In genomic region chr5:125352781-125353294, GRCm38 (mm10) we compare ENCODE assay signal across 19 mouse cellular contexts. TPM values are rescaled to one million over a fixed set of nuclear protein-coding genes. Genes with fewer than 3 reads are reported as not detected.
DNase-seq lines count a peak whose midpoint lies in the region; ATAC-seq and TF ChIP-seq lines count a peak whose summit lies in the region.
"Had no signal": no experiment of that assay in that cellular context is flagged by ENCODE, and none has a peak within 500 bp of the region (broad histone marks: within the 10 kb centered on the region; RNA-seq: fewer than 3 reads in every experiment).

No protein-coding gene starts in this region.

- H3K4me3 ChIP-seq in hindbrain, postnatal 0 days (ENCODE audit: low read length) = no peak overlapping the region
- no peak overlapping the region for H3K4me3 ChIP-seq in hindbrain, embryonic 12.5 days
- H3K4me3 ChIP-seq in liver, postnatal 0 days (ENCODE audit: low read depth, low read length) = no peak overlapping the region
- no peak overlapping the region for H3K4me3 ChIP-seq in liver, embryonic 12.5 days
- no peak overlapping the region for H3K4me3 ChIP-seq in E14TG2a.4 (replicated peaks; ENCODE audit: low read length)
- H3K4me3 ChIP-seq: embryonic facial prominence, embryonic 10.5 days; heart, embryonic 15.5 days; limb, embryonic 13.5 days; neural tube, embryonic 12.5 days had no signal

- DNase-seq in hindbrain, postnatal 0 days (ENCODE audit: low spot score) = no peak
- no peak for DNase-seq in liver, postnatal 0 days
- DNase-seq in induced T-regulatory cell, adult 2 months (ENCODE audit: low read depth) = peak; percentile 25
- no peak for DNase-seq in cerebellum, adult 11-12 months
- DNase-seq: adrenal gland, postnatal 25 days; cerebellum, adult 9-10 months; gastrocnemius, postnatal 10 days; heart, adult 18-20 months; lung, adult 2 months; thymus, postnatal 36 days had no signal

- H3K9me3 ChIP-seq in hindbrain, postnatal 0 days (ENCODE audit: low read length) = no peaks in the 10 kb centered on the region
- H3K9me3 ChIP-seq in hindbrain, embryonic 12.5 days (replicated peaks) = no peaks in the 10 kb centered on the region; the same call in 1 of the 2 replicates
- H3K9me3 ChIP-seq in liver, postnatal 0 days (ENCODE audit: low read length) = no peaks in the 10 kb centered on the region
- no peaks in the 10 kb centered on the region for H3K9me3 ChIP-seq in liver, embryonic 12.5 days (replicated peaks)
- H3K9me3 ChIP-seq in E14TG2a.4 (ENCODE audit: low read length) = peaks cover 7% of the 10 kb centered on the region; the same call in 1 of the 2 replicates
- H3K9me3 ChIP-seq: heart, embryonic 15.5 days; neural tube, embryonic 12.5 days had no signal

- ATAC-seq in hindbrain, postnatal 0 days = no peak
- ATAC-seq in hindbrain, embryonic 12.5 days (ENCODE audit: low FRiP score) = no peak
- ATAC-seq in liver, postnatal 0 days = no peak
- ATAC-seq in liver, embryonic 12.5 days = no peak

- TF ChIP-seq EP300 in liver, postnatal 0 days (IDR thresholded peaks at IDR 0.05; ENCODE audit: low read depth) = no peak

- no peak overlapping the region for H3K9ac ChIP-seq in hindbrain, postnatal 0 days (replicated peaks; ENCODE audit: low read length)
- no peak overlapping the region for H3K9ac ChIP-seq in hindbrain, embryonic 12.5 days
- no peak overlapping the region for H3K9ac ChIP-seq in liver, postnatal 0 days (replicated peaks)
- H3K9ac ChIP-seq in liver, embryonic 12.5 days = no peak overlapping the region
- H3K9ac ChIP-seq: heart, embryonic 15.5 days; limb, embryonic 13.5 days; neural tube, embryonic 12.5 days had no signal

- no peaks in the 10 kb centered on the region for H3K27me3 ChIP-seq in hindbrain, postnatal 0 days (ENCODE audit: insufficient read depth, low read length)
- H3K27me3 ChIP-seq in hindbrain, embryonic 12.5 days = no peaks in the 10 kb centered on the region
- no peaks in the 10 kb centered on the region for H3K27me3 ChIP-seq in liver, postnatal 0 days (ENCODE audit: insufficient read depth, low read length)
- H3K27me3 ChIP-seq in liver, embryonic 12.5 days (replicated peaks) = no peaks in the 10 kb centered on the region
- 0 out of 2 replicates have a peak, but pooled peaks cover 2% of the 10 kb centered on the region for H3K27me3 ChIP-seq in E14TG2a.4 (ENCODE audit: insufficient read depth, low read length)
- H3K27me3 ChIP-seq: heart, embryonic 15.5 days; limb, embryonic 13.5 days; neural tube, embryonic 12.5 days had no signal

- 98% methylated on average over 5 of the region's 5 CpGs for WGBS in hindbrain, postnatal 0 days
- WGBS in hindbrain, embryonic 12.5 days = 95% methylated on average over 5 of the region's 5 CpGs
- WGBS in liver, postnatal 0 days (ENCODE audit: insufficient replicate concordance) = 79% methylated on average over 5 of the region's 5 CpGs
- WGBS in liver, embryonic 12.5 days (ENCODE audit: insufficient replicate concordance) = 76% methylated on average over 5 of the region's 5 CpGs

- TF ChIP-seq CTCF in hindbrain, postnatal 0 days (IDR thresholded peaks at IDR 0.05; ENCODE audit: low read depth) = peak; percentile 13; the same call in 1 of the 2 replicates
- peak; percentile 44 for TF ChIP-seq CTCF in liver, postnatal 0 days (IDR thresholded peaks at IDR 0.05; ENCODE audit: low read depth)
- TF ChIP-seq CTCF in E14TG2a.4 (conservative IDR thresholded peaks at IDR 0.05; ENCODE audit: low read length) = peak; percentile 48

- H3K36me3 ChIP-seq in hindbrain, postnatal 0 days (ENCODE audit: insufficient read depth, low read length) = no peaks in the 10 kb centered on the region
- H3K36me3 ChIP-seq in hindbrain, embryonic 12.5 days = no peaks in the 10 kb centered on the region
- no peaks in the 10 kb centered on the region for H3K36me3 ChIP-seq in liver, postnatal 0 days (replicated peaks; ENCODE audit: insufficient read depth, low read length)
- H3K36me3 ChIP-seq in liver, embryonic 12.5 days = no peaks in the 10 kb centered on the region
- H3K36me3 ChIP-seq in E14TG2a.4 (ENCODE audit: insufficient read depth, low read length) = no peaks in the 10 kb centered on the region
- H3K36me3 ChIP-seq: embryonic facial prominence, embryonic 10.5 days; heart, embryonic 15.5 days; limb, embryonic 13.5 days; neural tube, embryonic 12.5 days had no signal

- no peaks in the 10 kb centered on the region; the same call in 1 of the 2 replicates for H3K4me1 ChIP-seq in hindbrain, postnatal 0 days (ENCODE audit: insufficient read depth, low read length)
- H3K4me1 ChIP-seq in hindbrain, embryonic 12.5 days = peaks cover 12% of the 10 kb centered on the region; the same call in 1 of the 2 replicates
- H3K4me1 ChIP-seq in liver, postnatal 0 days (ENCODE audit: insufficient read depth) = peaks cover 15% of the 10 kb centered on the region; the same call in 1 of the 2 replicates
- H3K4me1 ChIP-seq in liver, embryonic 12.5 days = peaks cover 29% of the 10 kb centered on the region
- peaks cover 23% of the 10 kb centered on the region for H3K4me1 ChIP-seq in E14TG2a.4 (replicated peaks; ENCODE audit: low read depth, low read length)
- H3K4me1 ChIP-seq: neural tube, embryonic 12.5 days had no signal

- H3K4me2 ChIP-seq in hindbrain, postnatal 0 days (ENCODE audit: low read depth, low read length) = no peak overlapping the region
- no peak overlapping the region for H3K4me2 ChIP-seq in hindbrain, embryonic 12.5 days (replicated peaks)
- H3K4me2 ChIP-seq in liver, postnatal 0 days (ENCODE audit: low read depth, low read length) = no peak overlapping the region
- no peak overlapping the region for H3K4me2 ChIP-seq in liver, embryonic 12.5 days
- H3K4me2 ChIP-seq: heart, embryonic 15.5 days; limb, embryonic 13.5 days; midbrain, embryonic 11.5 days; neural tube, embryonic 12.5 days had no signal

- no peak overlapping the region for H3K27ac ChIP-seq in hindbrain, postnatal 0 days
- H3K27ac ChIP-seq in hindbrain, embryonic 12.5 days = no peak overlapping the region
- no peak overlapping the region for H3K27ac ChIP-seq in liver, postnatal 0 days (ENCODE audit: low read depth)
- no peak overlapping the region for H3K27ac ChIP-seq in liver, embryonic 12.5 days
- H3K27ac ChIP-seq: embryonic facial prominence, embryonic 10.5 days; heart, embryonic 15.5 days; limb, embryonic 13.5 days; neural tube, embryonic 12.5 days had no signal

RNA-seq across cellular contexts. Expression of gene Scarb1, which starts 11.9 kb away (rescaled TPM):
- total RNA-seq in hindbrain, postnatal 0 days (2014; rRNA removed) = 70.3 and 71.7 TPM in 2 replicates
- 53.9 and 56.1 TPM in 2 replicates for polyA plus RNA-seq in hindbrain, postnatal 0 days (2015; fragmentation: Nextera tagmentation; extraction: Ambion mirVana)
- polyA plus RNA-seq in hindbrain, embryonic 12.5 days (2016; fragmentation: Nextera tagmentation; extraction: Ambion mirVana) = 28.6 and 29.7 TPM in 2 replicates
- polyA plus RNA-seq in liver, postnatal 0 days (2015; fragmentation: Nextera tagmentation; extraction: Ambion mirVana) = 105 and 109 TPM in 2 replicates
- 87.1 and 88.8 TPM in 2 replicates for polyA plus RNA-seq in liver, embryonic 12.5 days (2016; fragmentation: Nextera tagmentation; extraction: Ambion mirVana)

RNA-seq across cellular contexts. Expression of gene Gm10382, which starts 36.3 kb away (rescaled TPM):
- total RNA-seq in hindbrain, postnatal 0 days (2014; rRNA removed) = 1.3 TPM in 1 of 2 replicates, not detected in the other
- 0.48 and 0.66 TPM in 2 replicates for polyA plus RNA-seq in hindbrain, postnatal 0 days (2015; fragmentation: Nextera tagmentation; extraction: Ambion mirVana)
- polyA plus RNA-seq in hindbrain, embryonic 12.5 days (2016; fragmentation: Nextera tagmentation; extraction: Ambion mirVana) = 0.58 and 0.82 TPM in 2 replicates
- 0.17 and 0.18 TPM in 2 replicates for polyA plus RNA-seq in liver, postnatal 0 days (2015; fragmentation: Nextera tagmentation; extraction: Ambion mirVana)
- 0.38 and 0.66 TPM in 2 replicates for polyA plus RNA-seq in liver, embryonic 12.5 days (2016; fragmentation: Nextera tagmentation; extraction: Ambion mirVana)
- total RNA-seq: adrenal gland, postnatal 25 days had no signal
- polyA plus RNA-seq: large intestine, adult 2 months had no signal

RNA-seq across cellular contexts. Expression of gene Ubc, which starts 37.2 kb away (rescaled TPM):
- 911 and 1,042 TPM in 2 replicates for total RNA-seq in hindbrain, postnatal 0 days (2014; rRNA removed)
- polyA plus RNA-seq in hindbrain, postnatal 0 days (2015; fragmentation: Nextera tagmentation; extraction: Ambion mirVana) = 1,155 and 1,219 TPM in 2 replicates
- 1,117 and 1,167 TPM in 2 replicates for polyA plus RNA-seq in hindbrain, embryonic 12.5 days (2016; fragmentation: Nextera tagmentation; extraction: Ambion mirVana)
- 369 and 531 TPM in 2 replicates for polyA plus RNA-seq in liver, postnatal 0 days (2015; fragmentation: Nextera tagmentation; extraction: Ambion mirVana)
- 657 and 673 TPM in 2 replicates for polyA plus RNA-seq in liver, embryonic 12.5 days (2016; fragmentation: Nextera tagmentation; extraction: Ambion mirVana)
